Mouse (Mus musculus) liver, embryonic 12.5 days (tissue): ENCODE results near the gene Eya3. TPM values are rescaled to one million over a fixed set of nuclear protein-coding genes. Genes with fewer than 3 reads are reported as not detected.
"Not testable (repeated sequence)": the region's sequence is repeated elsewhere in the genome, so short reads cannot be mapped to it uniquely, and the experiment has no call there.

ENCODE experiments used
- ATAC-seq: fragments of 200-750 bp; cut with Nextera tagmentation; 2 replicates; pipeline ENCODE4 v1.8.0; 2017; ENCODE audit warnings: moderate number of reproducible peaks, mild to moderate bottlenecking, moderate library complexity
- H3K27ac ChIP-seq: fragments of 300-500 bp; sonication (generic); 2 replicates; pipeline ENCODE4 v1.5.1; 2016; ENCODE audit warnings: mild to moderate bottlenecking
- H3K27me3 ChIP-seq: fragments of 300-500 bp; sonication (generic); replicated peaks from 2 replicates; pipeline ENCODE4 v1.6.1; 2016; ENCODE audit warnings: mild to moderate bottlenecking, moderate library complexity
- H3K36me3 ChIP-seq: fragments of 300-500 bp; sonication (generic); 2 replicates; pipeline ENCODE4 v1.6.1; 2016; ENCODE audit warnings: mild to moderate bottlenecking, moderate library complexity
- H3K4me1 ChIP-seq: fragments of 300-500 bp; sonication (generic); 2 replicates; pipeline ENCODE4 v1.6.1; 2016
- H3K4me2 ChIP-seq: fragments of 300-500 bp; sonication (generic); 2 replicates; pipeline ENCODE4 v1.6.1; 2016; ENCODE audit warnings: mild to moderate bottlenecking, moderate library complexity
- H3K4me3 ChIP-seq: fragments of 300-500 bp; sonication (generic); 2 replicates; pipeline ENCODE4 v1.5.1; 2016; ENCODE audit warnings: mild to moderate bottlenecking, moderate library complexity
- H3K9ac ChIP-seq: fragments of 300-500 bp; sonication (generic); 2 replicates; pipeline ENCODE4 v1.6.1; 2016; ENCODE audit warnings: mild to moderate bottlenecking, moderate library complexity
- H3K9me3 ChIP-seq: fragments of 300-500 bp; sonication (generic); replicated peaks from 2 replicates; pipeline ENCODE4 v1.6.1; 2016; ENCODE audit warnings: mild to moderate bottlenecking, moderate library complexity
- WGBS: fragments of 180-500 bp; shearing (Covaris S2); methylation state at CpG from one replicate; pipeline ENCODE4 v1.1.7; 2016; ENCODE audit not compliant: insufficient replicate concordance; 5-methylcytosine and 5-hydroxymethylcytosine counted together
- polyA plus RNA-seq: library from polyadenylated mRNA; unstranded; fragments of >200 nt; fragmentation: Nextera tagmentation; extraction: Ambion mirVana; gene quantifications from 2 replicates; pipeline ENCODE4 v1.2.1, GENCODE M21; 2016

The Eya3 gene
- polyA plus RNA-seq, result 21.1 and 25.6 TPM in 2 replicates

DNA sequence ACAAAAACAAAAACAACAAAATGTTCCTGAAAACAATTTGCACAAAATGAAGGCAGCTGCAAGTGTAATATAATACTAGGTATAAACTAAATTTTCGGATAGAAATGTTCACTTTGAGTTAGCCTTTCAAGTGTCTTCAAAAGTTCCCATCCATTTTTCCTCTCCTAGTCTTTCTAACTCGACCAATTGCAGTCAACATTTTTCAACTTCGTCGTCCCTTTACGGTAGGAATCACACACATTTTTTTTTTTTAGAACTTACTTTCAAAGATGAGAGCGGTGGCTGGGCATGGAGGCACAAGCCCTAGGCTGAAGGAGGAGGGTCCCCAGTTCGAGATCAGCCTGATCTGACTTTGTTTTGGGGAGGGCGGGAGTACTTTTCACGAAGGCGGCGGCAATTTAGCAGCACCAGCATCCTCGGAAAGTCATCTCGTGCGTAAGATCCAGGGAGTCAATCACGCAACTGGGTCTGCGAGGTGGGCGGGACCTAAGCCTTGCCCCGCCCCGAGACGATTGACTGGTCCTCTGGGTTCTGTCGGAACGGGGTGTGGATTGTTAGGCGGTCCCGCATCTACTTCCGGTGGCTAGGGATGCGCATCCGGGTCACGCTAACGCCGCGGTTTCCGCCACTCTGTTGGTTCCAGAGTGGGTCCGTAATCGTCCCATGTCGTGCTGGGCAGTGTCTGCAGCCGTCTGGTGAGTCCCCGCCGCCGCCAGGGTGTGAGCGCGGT is at the start of gene Eya3:
TSS of gene Eya3 (plus strand) at position 527 of the 730 bp plus-strand sequence.
- 1% methylated on average over 41 of the region's 41 CpGs for WGBS
- Histone ChIP-seq H3K36me3 (peaks cover 27% of the 10 kb centered on the region), H3K9me3 (no peaks in the 10 kb centered on the region), H3K4me1 (peaks cover 25% of the 10 kb centered on the region), H3K4me2 (peak within 1 kb of the TSS; percentile 83), H3K9ac (peak within 1 kb of the TSS; percentile 95), H3K27me3 (no peaks in the 10 kb centered on the region), H3K27ac (peak within 1 kb of the TSS; percentile 91), H3K4me3 (peak within 1 kb of the TSS; percentile 99)
- peak; percentile 98 for ATAC-seq

DNA sequence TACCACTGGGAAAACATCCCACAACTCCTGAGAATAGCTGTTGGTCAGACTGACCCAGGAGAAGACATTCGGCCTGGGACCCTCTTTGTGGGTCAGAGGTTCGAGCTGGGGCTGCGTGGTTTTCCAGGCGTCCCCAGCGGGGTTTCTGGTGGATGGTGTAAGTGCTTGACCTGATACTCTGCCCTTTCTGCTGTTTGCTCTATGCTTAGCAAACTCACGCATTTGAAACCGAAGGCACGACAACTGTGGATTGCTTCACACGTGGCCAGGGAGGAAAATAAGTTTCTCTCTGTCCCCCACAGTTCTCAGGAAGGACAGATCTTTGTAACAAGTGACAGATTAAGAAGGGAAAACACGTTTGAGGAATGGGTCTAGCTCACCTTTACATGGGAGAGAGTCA is 48.1 kb upstream of the Eya3 start:
- Histone ChIP-seq H3K36me3 (no peaks in the 10 kb centered on the region), H3K9ac (no peak overlapping the region), H3K9me3 (no peaks in the 10 kb centered on the region), H3K27me3 (no peaks in the 10 kb centered on the region), H3K4me2 (no peak overlapping the region), H3K4me3 (no peak overlapping the region), H3K4me1 (0 out of 2 replicates have a peak, but pooled peaks cover 6% of the 10 kb centered on the region), H3K27ac (no peak overlapping the region)
- no peak for ATAC-seq
- 55% methylated on average over 10 of the region's 10 CpGs for WGBS

DNA sequence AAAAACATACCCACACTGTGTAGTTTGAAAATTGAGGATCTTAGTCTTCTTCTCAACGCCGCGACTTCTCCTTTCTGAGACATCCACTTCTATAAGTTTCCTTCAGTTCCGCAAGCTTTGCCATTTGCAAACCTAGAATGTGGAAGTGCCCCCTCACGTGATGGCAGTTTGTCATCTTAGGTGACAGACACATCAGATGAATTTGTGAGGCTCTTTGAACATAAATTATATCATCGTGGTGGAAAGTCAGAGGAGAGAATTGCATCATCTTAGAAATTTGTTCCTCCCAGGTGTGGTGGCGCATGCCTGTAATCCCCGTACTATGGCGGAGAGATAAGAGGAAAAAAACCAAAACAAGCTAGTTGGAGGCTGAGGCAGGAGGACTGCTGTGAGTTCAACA is 45.8 kb upstream of the Eya3 start:
- Histone ChIP-seq H3K36me3 (no peaks in the 10 kb centered on the region), H3K4me3 (no peak overlapping the region), H3K27me3 (no peaks in the 10 kb centered on the region), H3K9ac (no peak overlapping the region), H3K27ac (no peak overlapping the region), H3K4me1 (peaks cover 12% of the 10 kb centered on the region; the same call in 1 of the 2 replicates), H3K9me3 (no peaks in the 10 kb centered on the region), H3K4me2 (no peak overlapping the region)
- 40% methylated on average over 9 of the region's 9 CpGs for WGBS
- ATAC-seq, result no peak

GRCm38 (mm10) chr4:132594191-132594590 is 44.6 kb upstream of the Eya3 start:
- H3K27me3 ChIP-seq, result no peaks in the 10 kb centered on the region
- no peak overlapping the region for H3K4me2 ChIP-seq
- H3K4me3 ChIP-seq, result no peak overlapping the region
- H3K36me3 ChIP-seq, result no peaks in the 10 kb centered on the region
- no peak overlapping the region for H3K9ac ChIP-seq
- peaks cover 12% of the 10 kb centered on the region; the same call in 1 of the 2 replicates for H3K4me1 ChIP-seq
- no peak overlapping the region for H3K27ac ChIP-seq
- ATAC-seq, result no peak
- peaks cover 5% of the 10 kb centered on the region; the same call in 1 of the 2 replicates for H3K9me3 ChIP-seq
- WGBS, result 52% methylated on average over 4 of the region's 4 CpGs

- no peak for ATAC-seq
- no peak overlapping the region for H3K4me3 ChIP-seq
- no peak overlapping the region for H3K4me2 ChIP-seq
- H3K9ac ChIP-seq, result no peak overlapping the region
- H3K9me3 ChIP-seq, result peaks cover 5% of the 10 kb centered on the region; the same call in 1 of the 2 replicates
- H3K27ac ChIP-seq, result no peak overlapping the region
- no peaks in the 10 kb centered on the region; the same call in 1 of the 2 replicates for H3K27me3 ChIP-seq
- 64% methylated on average over 2 of the region's 2 CpGs for WGBS
- H3K4me1 ChIP-seq, result peaks cover 11% of the 10 kb centered on the region; the same call in 1 of the 2 replicates
- H3K36me3 ChIP-seq, result no peaks in the 10 kb centered on the region
These were observed 39.9 kb upstream of the Eya3 start for GRCm38 (mm10) chr4:132598861-132599260.

- no peak overlapping the region for H3K27ac ChIP-seq
- H3K4me2 ChIP-seq, result no peak overlapping the region
- no peaks in the 10 kb centered on the region for H3K36me3 ChIP-seq
- peaks cover 5% of the 10 kb centered on the region; the same call in 1 of the 2 replicates for H3K9me3 ChIP-seq
- 63% methylated on average over 3 of the region's 3 CpGs for WGBS
- no peak for ATAC-seq
- H3K9ac ChIP-seq, result no peak overlapping the region
- H3K4me1 ChIP-seq, result peaks cover 6% of the 10 kb centered on the region; the same call in 1 of the 2 replicates
- no peaks in the 10 kb centered on the region; the same call in 1 of the 2 replicates for H3K27me3 ChIP-seq
- no peak overlapping the region for H3K4me3 ChIP-seq
These were observed 39.0 kb upstream of the Eya3 start for GRCm38 (mm10) chr4:132599764-132600163.

DNA sequence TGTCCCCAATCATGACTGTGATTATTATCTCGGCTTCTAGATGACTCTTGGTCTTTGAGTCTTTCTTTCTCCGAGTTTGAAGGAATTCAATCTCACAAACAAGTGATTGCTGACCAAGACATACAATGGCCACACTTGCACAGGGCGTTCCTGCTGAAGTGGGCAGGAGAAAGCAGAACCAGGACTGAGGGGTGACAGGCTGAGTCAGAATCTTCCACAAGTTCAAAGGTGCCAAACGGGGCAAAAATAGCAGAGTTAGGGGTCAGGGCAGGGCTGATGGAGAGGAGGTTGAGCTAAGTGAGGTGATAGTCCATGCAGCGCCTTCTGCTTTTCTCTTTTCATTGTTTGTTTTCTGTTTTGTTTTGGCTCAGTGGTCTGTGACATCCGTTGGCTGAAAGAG is 38.3 kb upstream of the Eya3 start:
- no peak overlapping the region for H3K4me2 ChIP-seq
- peaks cover 5% of the 10 kb centered on the region; the same call in 1 of the 2 replicates for H3K9me3 ChIP-seq
- H3K27me3 ChIP-seq, result no peaks in the 10 kb centered on the region; the same call in 1 of the 2 replicates
- no peaks in the 10 kb centered on the region for H3K36me3 ChIP-seq
- no peak overlapping the region for H3K4me3 ChIP-seq
- no peak overlapping the region for H3K9ac ChIP-seq
- no peak for ATAC-seq
- 67% methylated on average over 6 of the region's 6 CpGs for WGBS
- H3K4me1 ChIP-seq, result peaks cover 6% of the 10 kb centered on the region; the same call in 1 of the 2 replicates
- no peak overlapping the region for H3K27ac ChIP-seq

GRCm38 (mm10) chr4:132601242-132601641 is 37.5 kb upstream of the Eya3 start:
- H3K4me3 ChIP-seq, H3K4me1 ChIP-seq, ATAC-seq, H3K4me2 ChIP-seq, H3K27me3 ChIP-seq, H3K9me3 ChIP-seq, H3K27ac ChIP-seq, H3K9ac ChIP-seq, H3K36me3 ChIP-seq: not testable (repeated sequence)
- 59% methylated on average over 5 of the region's 5 CpGs for WGBS

DNA sequence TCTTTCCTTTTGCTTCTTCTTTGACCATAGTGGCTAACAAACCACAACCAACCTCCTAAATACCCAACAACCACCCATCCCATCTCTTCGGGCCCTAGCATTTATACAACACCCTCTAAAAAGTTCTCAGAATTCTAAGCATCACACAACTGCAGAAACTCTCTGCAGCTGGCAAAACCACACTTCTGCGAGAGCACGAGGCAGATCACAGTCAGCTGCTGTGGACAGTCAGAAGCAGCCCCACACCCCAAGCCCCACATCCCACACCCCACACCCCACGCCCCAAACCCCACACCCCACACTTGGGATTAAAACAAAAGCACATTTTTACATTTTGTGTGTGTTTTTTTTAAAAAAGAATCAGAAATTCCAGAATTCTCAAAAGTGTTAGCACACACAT is 35.3 kb upstream of the Eya3 start:
- H3K36me3 ChIP-seq, result no peaks in the 10 kb centered on the region
- no peak for ATAC-seq
- no peaks in the 10 kb centered on the region; the same call in 1 of the 2 replicates for H3K27me3 ChIP-seq
- H3K9ac ChIP-seq, result no peak overlapping the region
- no peak overlapping the region for H3K4me3 ChIP-seq
- H3K27ac ChIP-seq, result no peak overlapping the region
- H3K9me3 ChIP-seq, result peaks cover 5% of the 10 kb centered on the region; the same call in 1 of the 2 replicates
- no peak overlapping the region for H3K4me2 ChIP-seq
- H3K4me1 ChIP-seq, result no peaks in the 10 kb centered on the region
- WGBS, result 65% methylated on average over 4 of the region's 4 CpGs

DNA sequence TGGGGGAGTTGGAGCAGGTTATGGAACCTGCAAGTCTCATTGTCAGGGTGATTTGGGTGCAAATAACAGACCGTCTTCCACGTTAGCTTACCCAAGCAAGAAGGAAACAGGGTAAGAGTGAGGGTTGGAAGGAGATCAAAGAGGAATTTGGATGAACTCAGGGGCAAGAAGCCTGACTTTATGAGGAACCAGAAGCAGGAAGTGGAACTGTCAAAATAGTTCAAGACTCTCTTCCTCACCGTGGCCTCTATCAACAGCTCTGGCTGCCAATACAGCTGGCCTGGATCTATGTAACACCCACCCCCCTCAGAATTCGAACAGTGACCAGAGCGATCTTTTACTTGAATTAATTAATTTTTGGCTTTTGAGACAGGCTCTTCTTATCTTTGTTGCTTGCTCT is 33.0 kb upstream of the Eya3 start:
- Histone ChIP-seq H3K36me3 (no peaks in the 10 kb centered on the region), H3K27me3 (no peaks in the 10 kb centered on the region; the same call in 1 of the 2 replicates), H3K4me2 (no peak overlapping the region), H3K4me1 (no peaks in the 10 kb centered on the region), H3K27ac (no peak overlapping the region), H3K9me3 (no peaks in the 10 kb centered on the region), H3K4me3 (no peak overlapping the region), H3K9ac (no peak overlapping the region)
- 33% methylated on average over 5 of the region's 5 CpGs for WGBS
- ATAC-seq, result no peak

DNA sequence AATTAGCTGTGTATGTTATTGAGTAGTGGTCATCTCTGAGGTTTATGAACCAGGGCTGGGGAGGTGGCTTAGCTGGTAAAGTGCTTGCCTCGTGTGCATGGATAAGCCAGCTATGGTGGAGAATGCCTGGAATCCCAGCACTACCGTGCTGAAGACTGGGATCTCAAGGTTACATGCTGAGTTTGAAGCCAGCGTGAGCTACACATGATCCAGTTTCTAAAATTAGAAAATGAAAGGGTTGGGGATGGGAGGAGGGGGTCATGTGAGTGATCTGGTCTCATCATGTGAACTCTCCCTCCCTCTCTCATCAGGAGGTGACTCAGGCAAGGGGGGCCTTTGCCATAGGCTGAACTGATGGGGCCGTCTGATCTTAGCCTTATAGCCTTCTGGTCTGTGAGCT is 30.6 kb upstream of the Eya3 start:
- Histone ChIP-seq H3K4me2 (no peak overlapping the region), H3K4me1 (no peaks in the 10 kb centered on the region), H3K27ac (no peak overlapping the region), H3K27me3 (no peaks in the 10 kb centered on the region; the same call in 1 of the 2 replicates), H3K36me3 (no peaks in the 10 kb centered on the region), H3K4me3 (no peak overlapping the region), H3K9ac (no peak overlapping the region), H3K9me3 (no peaks in the 10 kb centered on the region)
- WGBS, result 63% methylated on average over 4 of the region's 4 CpGs
- no peak for ATAC-seq

DNA sequence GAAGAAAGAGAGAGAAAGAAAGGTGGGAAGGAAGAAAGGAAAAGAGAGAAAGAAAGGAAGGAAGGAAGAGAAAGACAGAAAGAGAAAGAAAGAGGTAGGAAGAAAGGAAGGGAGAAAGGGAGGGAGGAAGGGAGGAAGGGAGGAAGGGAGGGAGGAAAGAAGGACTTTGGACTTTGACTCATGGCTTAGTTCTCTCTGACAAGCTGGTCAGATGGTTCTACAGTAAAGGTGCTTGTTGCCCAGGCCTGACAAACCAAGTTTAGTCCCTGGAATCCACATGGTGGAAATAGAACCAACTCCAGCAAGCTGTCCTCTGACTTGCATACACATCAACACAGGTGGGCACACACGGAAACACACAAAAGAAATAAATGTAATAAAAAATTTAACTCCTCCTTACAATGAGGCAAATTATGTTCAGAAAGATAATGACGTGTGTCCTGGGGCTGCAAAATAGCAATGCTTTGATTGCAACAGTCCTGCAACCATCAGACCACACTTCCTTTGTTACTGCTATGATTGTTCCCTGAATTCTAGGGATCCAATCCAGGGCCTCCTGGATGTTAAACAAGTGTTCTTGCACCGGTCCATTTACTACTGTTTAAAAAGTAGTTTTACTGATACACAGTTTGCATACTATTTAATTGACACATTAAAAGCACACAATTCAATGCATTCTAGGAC is 28.3 kb upstream of the Eya3 start:
- Histone ChIP-seq H3K36me3 (no peaks in the 10 kb centered on the region), H3K4me1 (no peaks in the 10 kb centered on the region), H3K27ac (no peak overlapping the region), H3K27me3 (no peaks in the 10 kb centered on the region; the same call in 1 of the 2 replicates), H3K9me3 (peaks cover 13% of the 10 kb centered on the region), H3K4me3 (no peak overlapping the region), H3K4me2 (no peak overlapping the region), H3K9ac (no peak overlapping the region)
- no peak for ATAC-seq
- WGBS, result 55% methylated on average over 3 of the region's 3 CpGs
